ENCODE assay signal across 8 mouse cellular contexts in genomic region chr17:28163666-28164065, GRCm38 (mm10). TPM values are rescaled to one million over a fixed set of nuclear protein-coding genes. Genes with fewer than 3 reads are reported as not detected.
DNase-seq lines count a peak whose midpoint lies in the region; ATAC-seq lines count a peak whose summit lies in the region.
"Had no signal": no experiment of that assay in that cellular context is flagged by ENCODE, and none has a peak within 500 bp of the region (broad histone marks: within the 10 kb centered on the region; RNA-seq: fewer than 3 reads in every experiment).

No protein-coding gene starts in this region.

- H3K4me1 ChIP-seq in forebrain, embryonic 16.5 days (replicated peaks; ENCODE audit: control insufficient read depth, insufficient read depth, low read length) = peaks cover 2% of the 10 kb centered on the region; the same call in 1 of the 2 replicates
- H3K4me1 ChIP-seq in intestine, embryonic 15.5 days (replicated peaks) = 0 out of 2 replicates have a peak, but pooled peaks cover 6% of the 10 kb centered on the region
- 0 out of 2 replicates have a peak, but pooled peaks cover 2% of the 10 kb centered on the region for H3K4me1 ChIP-seq in midbrain, embryonic 16.5 days (ENCODE audit: control insufficient read depth, insufficient read depth, low read length)
- H3K4me1 ChIP-seq: liver, embryonic 15.5 days had no signal

- H3K27me3 ChIP-seq in forebrain, embryonic 16.5 days (replicated peaks; ENCODE audit: control insufficient read depth, insufficient read depth, low read length) = 0 out of 2 replicates have a peak, but pooled peaks cover 2% of the 10 kb centered on the region
- H3K27me3 ChIP-seq in intestine, embryonic 15.5 days (replicated peaks) = 0 out of 2 replicates have a peak, but pooled peaks cover 3% of the 10 kb centered on the region
- no peaks in the 10 kb centered on the region for H3K27me3 ChIP-seq in midbrain, embryonic 16.5 days (ENCODE audit: control insufficient read depth, insufficient read depth, low read depth, low read length)

- ATAC-seq in forebrain, embryonic 16.5 days = peak; percentile 63
- peak; percentile 62; the same call in 1 of the 2 replicates for ATAC-seq in intestine, embryonic 15.5 days
- 0 out of 2 replicates have a peak, but pooled peaks have one; percentile 46 for ATAC-seq in midbrain, embryonic 16.5 days

- no peaks in the 10 kb centered on the region for H3K9me3 ChIP-seq in forebrain, embryonic 16.5 days (ENCODE audit: control insufficient read depth, low read length)
- no peaks in the 10 kb centered on the region for H3K9me3 ChIP-seq in intestine, embryonic 15.5 days
- H3K9me3 ChIP-seq in midbrain, embryonic 16.5 days (replicated peaks; ENCODE audit: control insufficient read depth, low read length, poor library complexity, severe bottlenecking) = no peaks in the 10 kb centered on the region
- H3K9me3 ChIP-seq: liver, embryonic 15.5 days had no signal

- H3K4me2 ChIP-seq in forebrain, embryonic 16.5 days (ENCODE audit: low read length) = no peak overlapping the region
- no peak overlapping the region for H3K4me2 ChIP-seq in intestine, embryonic 15.5 days (replicated peaks)
- no peak overlapping the region for H3K4me2 ChIP-seq in midbrain, embryonic 16.5 days (ENCODE audit: low read length)
- H3K4me2 ChIP-seq: liver, embryonic 15.5 days had no signal

- no peak overlapping the region for H3K9ac ChIP-seq in forebrain, embryonic 16.5 days (replicated peaks; ENCODE audit: low read depth, low read length)
- H3K9ac ChIP-seq in intestine, embryonic 15.5 days = no peak overlapping the region
- no peak overlapping the region for H3K9ac ChIP-seq in midbrain, embryonic 16.5 days (ENCODE audit: low read depth, low read length)
- H3K9ac ChIP-seq: liver, embryonic 15.5 days had no signal

- intact Hi-C loops in left cerebral cortex, postnatal 25 days (cut with DNase I) = loop anchor here (1.0 to 5.0 kb wide), 2 partner anchors 78 to 171 kb away; no protein-coding TSS in a partner anchor

- peak; percentile 86 for DNase-seq in NIH3T3 (ENCODE audit: low read depth)
- DNase-seq in c-Kit-positive CD71-positive TER-119-positive erythroid progenitor cells, embryonic 14.5 days (ENCODE audit: low spot score) = peak; percentile 56
- peak; percentile 67 to 76 for DNase-seq in left cerebral cortex, postnatal 25 days (ENCODE audit: low spot score in 2 of 2)
- DNase-seq in spleen, postnatal 14 days (ENCODE audit: low spot score in 2 of 2) = peak; percentile 57 to 76

- WGBS in forebrain, embryonic 16.5 days = 13% methylated on average over 6 of the region's 6 CpGs
- WGBS in intestine, embryonic 15.5 days = 14% methylated on average over 6 of the region's 6 CpGs
- WGBS in midbrain, embryonic 16.5 days = 7% methylated on average over 6 of the region's 6 CpGs

- H3K36me3 ChIP-seq in forebrain, embryonic 16.5 days (ENCODE audit: control insufficient read depth, insufficient read depth) = 0 out of 2 replicates have a peak, but pooled peaks cover 3% of the 10 kb centered on the region
- H3K36me3 ChIP-seq in intestine, embryonic 15.5 days = no peaks in the 10 kb centered on the region
- H3K36me3 ChIP-seq in midbrain, embryonic 16.5 days (ENCODE audit: control insufficient read depth, insufficient read depth, low read length) = peaks cover 17% of the 10 kb centered on the region
- H3K36me3 ChIP-seq: liver, embryonic 15.5 days had no signal

- no peak overlapping the region for H3K4me3 ChIP-seq in forebrain, embryonic 16.5 days (replicated peaks; ENCODE audit: low read length)
- H3K4me3 ChIP-seq in intestine, embryonic 15.5 days (replicated peaks) = no peak overlapping the region
- no peak overlapping the region for H3K4me3 ChIP-seq in midbrain, embryonic 16.5 days (ENCODE audit: low read depth, low read length)
- H3K4me3 ChIP-seq: liver, embryonic 15.5 days had no signal

- no peak overlapping the region for H3K27ac ChIP-seq in forebrain, embryonic 16.5 days (ENCODE audit: low read length)
- no peak overlapping the region for H3K27ac ChIP-seq in intestine, embryonic 15.5 days
- H3K27ac ChIP-seq in midbrain, embryonic 16.5 days (ENCODE audit: low read length) = no peak overlapping the region
- H3K27ac ChIP-seq: liver, embryonic 15.5 days had no signal

RNA-seq across cellular contexts. Expression of gene Zfp523, which starts 13.3 kb away (rescaled TPM):
- polyA plus RNA-seq in forebrain, embryonic 16.5 days (2015; fragmentation: Nextera tagmentation; extraction: Ambion mirVana) = 34.4 and 40.3 TPM in 2 replicates
- 25.7 and 28.1 TPM in 2 replicates for polyA plus RNA-seq in intestine, embryonic 15.5 days (2015; fragmentation: Nextera tagmentation; extraction: Ambion mirVana)
- total RNA-seq in left cerebral cortex, postnatal 25 days (2021) = 100 to 1,000 TPM; 110 to 113 TPM
- 40.4 and 42.1 TPM in 2 replicates for polyA plus RNA-seq in midbrain, embryonic 16.5 days (2015; fragmentation: Nextera tagmentation; extraction: Ambion mirVana)

RNA-seq across cellular contexts. Expression of gene Scube3, which starts 21.7 kb away (rescaled TPM):
- polyA plus RNA-seq in forebrain, embryonic 16.5 days (2015; fragmentation: Nextera tagmentation; extraction: Ambion mirVana) = 4.7 and 4.9 TPM in 2 replicates
- 2.0 and 2.5 TPM in 2 replicates for polyA plus RNA-seq in intestine, embryonic 15.5 days (2015; fragmentation: Nextera tagmentation; extraction: Ambion mirVana)
- 1 to 10 TPM; 1.1 to 5.5 TPM for total RNA-seq in left cerebral cortex, postnatal 25 days (2021)
- 5.4 and 5.8 TPM in 2 replicates for polyA plus RNA-seq in midbrain, embryonic 16.5 days (2015; fragmentation: Nextera tagmentation; extraction: Ambion mirVana)

RNA-seq across cellular contexts. Expression of gene Def6, which starts 43.9 kb away (rescaled TPM):
- 4.5 and 4.6 TPM in 2 replicates for polyA plus RNA-seq in forebrain, embryonic 16.5 days (2015; fragmentation: Nextera tagmentation; extraction: Ambion mirVana)
- 3.4 and 4.3 TPM in 2 replicates for polyA plus RNA-seq in intestine, embryonic 15.5 days (2015; fragmentation: Nextera tagmentation; extraction: Ambion mirVana)
- 1 to 10 TPM; 2.9 to 3.1 TPM for total RNA-seq in left cerebral cortex, postnatal 25 days (2021)
- polyA plus RNA-seq in midbrain, embryonic 16.5 days (2015; fragmentation: Nextera tagmentation; extraction: Ambion mirVana) = 6.1 and 6.8 TPM in 2 replicates
